Mouse (Mus musculus): ENCODE measurements around the gene Trdn. TPM values are rescaled to one million over a fixed set of nuclear protein-coding genes. Genes with fewer than 3 reads are reported as not detected.

Trdn gene
- polyA plus RNA-seq, 1 experiment from 2014 or later, result 0.11 TPM

Other genes with a start within 250 kb of the Trdn start
- 3.3 and 5.2 TPM in 2 replicates for gene Nkain2, start 190.1 kb upstream of the Trdn start, polyA plus RNA-seq (2016; fragmentation: Nextera tagmentation; extraction: Ambion mirVana)

Data from midbrain, embryonic 12.5 days (tissue).